Mouse (Mus musculus): ENCODE measurements around the gene Gm10282. TPM values are rescaled to one million over a fixed set of nuclear protein-coding genes. Genes with fewer than 3 reads are reported as not detected.

Gm10282 gene
- polyA plus RNA-seq, 1 experiment from 2014 or later: 31.5 TPM

GRCm38 (mm10) chr8:72337034-72337433, 32.0 kb upstream of the Gm10282 start:
- Histone ChIP-seq H3K4me3 (no peak overlapping the region), H3K36me3 (peaks cover 63% of the 10 kb centered on the region), H3K9me3 (no peaks in the 10 kb centered on the region), H3K27me3 (ENCODE audit: insufficient read depth, poor library complexity, severe bottlenecking) (no peaks in the 10 kb centered on the region), H3K27ac (no peak overlapping the region), H3K4me1 (replicated peaks) (peaks cover 8% of the 10 kb centered on the region)
- no peak for DNase-seq (ENCODE audit: low spot score)

GRCm38 (mm10) chr8:72336273-72336672, 31.2 kb upstream of the Gm10282 start:
- DNase-seq (ENCODE audit: low spot score): no peak
- no peak overlapping the region for H3K27ac ChIP-seq
- no peak overlapping the region for H3K4me3 ChIP-seq
- H3K4me1 ChIP-seq (replicated peaks): peaks cover 8% of the 10 kb centered on the region
- H3K9me3 ChIP-seq: no peaks in the 10 kb centered on the region
- H3K36me3 ChIP-seq: peaks cover 55% of the 10 kb centered on the region
- WGBS: 77% methylated on average over 2 of the region's 2 CpGs
- H3K27me3 ChIP-seq (ENCODE audit: insufficient read depth, poor library complexity, severe bottlenecking): no peaks in the 10 kb centered on the region

- Histone ChIP-seq H3K27me3 (ENCODE audit: insufficient read depth, poor library complexity, severe bottlenecking) (no peaks in the 10 kb centered on the region), H3K9me3 (no peaks in the 10 kb centered on the region), H3K27ac (no peak overlapping the region), H3K4me3 (no peak overlapping the region), H3K4me1 (replicated peaks) (peaks cover 8% of the 10 kb centered on the region), H3K36me3 (peaks cover 34% of the 10 kb centered on the region)
- no peak for DNase-seq (ENCODE audit: low spot score)
- 76% methylated on average over 4 of the region's 4 CpGs for WGBS
Measured at GRCm38 (mm10) chr8:72334144-72334641, 29.1 kb upstream of the Gm10282 start.

GRCm38 (mm10) chr8:72333429-72334143, 28.5 kb upstream of the Gm10282 start:
- Histone ChIP-seq H3K4me1 (replicated peaks) (peaks cover 8% of the 10 kb centered on the region), H3K9me3 (no peaks in the 10 kb centered on the region), H3K4me3 (no peak overlapping the region), H3K27ac (no peak overlapping the region), H3K36me3 (peaks cover 28% of the 10 kb centered on the region), H3K27me3 (ENCODE audit: insufficient read depth, poor library complexity, severe bottlenecking) (no peaks in the 10 kb centered on the region)
- 47% methylated on average over 3 of the region's 3 CpGs for WGBS
- no peak for DNase-seq (ENCODE audit: low spot score)

GRCm38 (mm10) chr8:72331631-72332030, 26.6 kb upstream of the Gm10282 start:
- Histone ChIP-seq H3K9me3 (no peaks in the 10 kb centered on the region), H3K4me3 (no peak overlapping the region), H3K27ac (no peak overlapping the region), H3K36me3 (peaks cover 11% of the 10 kb centered on the region), H3K4me1 (replicated peaks) (peaks cover 8% of the 10 kb centered on the region), H3K27me3 (ENCODE audit: insufficient read depth, poor library complexity, severe bottlenecking) (no peaks in the 10 kb centered on the region)
- WGBS: 96% methylated on average over 4 of the region's 4 CpGs
- DNase-seq (ENCODE audit: low spot score): no peak

- peaks cover 11% of the 10 kb centered on the region for H3K36me3 ChIP-seq
- no peaks in the 10 kb centered on the region for H3K9me3 ChIP-seq
- no peaks in the 10 kb centered on the region for H3K27me3 ChIP-seq (ENCODE audit: insufficient read depth, poor library complexity, severe bottlenecking)
- WGBS: 90% methylated on average over 6 of the region's 6 CpGs
- no peak overlapping the region for H3K27ac ChIP-seq
- no peak overlapping the region for H3K4me3 ChIP-seq
- peaks cover 8% of the 10 kb centered on the region for H3K4me1 ChIP-seq (replicated peaks)
- DNase-seq (ENCODE audit: low spot score): no peak
Measured at GRCm38 (mm10) chr8:72330806-72331516, 25.9 kb upstream of the Gm10282 start.

- Histone ChIP-seq H3K27me3 (ENCODE audit: insufficient read depth, poor library complexity, severe bottlenecking) (0 out of 2 replicates have a peak, but pooled peaks cover 6% of the 10 kb centered on the region), H3K9me3 (no peaks in the 10 kb centered on the region), H3K27ac (no peak overlapping the region), H3K4me1 (replicated peaks) (peaks cover 8% of the 10 kb centered on the region), H3K4me3 (no peak overlapping the region), H3K36me3 (no peaks in the 10 kb centered on the region)
- no peak for DNase-seq (ENCODE audit: low spot score)
- 88% methylated on average over 3 of the region's 3 CpGs for WGBS
Measured at GRCm38 (mm10) chr8:72329116-72329515, 24.1 kb upstream of the Gm10282 start.

- Histone ChIP-seq H3K27ac (no peak overlapping the region), H3K27me3 (ENCODE audit: insufficient read depth, poor library complexity, severe bottlenecking) (peaks cover 46% of the 10 kb centered on the region), H3K4me3 (no peak overlapping the region), H3K36me3 (no peaks in the 10 kb centered on the region), H3K9me3 (no peaks in the 10 kb centered on the region), H3K4me1 (replicated peaks) (peaks cover 10% of the 10 kb centered on the region)
- DNase-seq (ENCODE audit: low spot score): no peak
- WGBS: 86% methylated on average over 2 of the region's 2 CpGs
Measured at GRCm38 (mm10) chr8:72324708-72325107, 19.6 kb upstream of the Gm10282 start.

GRCm38 (mm10) chr8:72324036-72324706, 19.1 kb upstream of the Gm10282 start:
- Histone ChIP-seq H3K36me3 (no peaks in the 10 kb centered on the region), H3K4me1 (replicated peaks) (peaks cover 15% of the 10 kb centered on the region), H3K27ac (no peak overlapping the region), H3K27me3 (ENCODE audit: insufficient read depth, poor library complexity, severe bottlenecking) (peaks cover 52% of the 10 kb centered on the region), H3K9me3 (no peaks in the 10 kb centered on the region), H3K4me3 (no peak overlapping the region)
- no peak for DNase-seq (ENCODE audit: low spot score)
- WGBS: 85% methylated on average over 10 of the region's 10 CpGs

- no peak for DNase-seq (ENCODE audit: low spot score)
- H3K27me3 ChIP-seq (ENCODE audit: insufficient read depth, poor library complexity, severe bottlenecking): peaks cover 57% of the 10 kb centered on the region
- WGBS: 74% methylated on average over 6 of the region's 6 CpGs
- H3K9me3 ChIP-seq: no peaks in the 10 kb centered on the region
- H3K4me1 ChIP-seq (replicated peaks): peaks cover 25% of the 10 kb centered on the region
- H3K4me3 ChIP-seq: no peak overlapping the region
- H3K27ac ChIP-seq: no peak overlapping the region
- H3K36me3 ChIP-seq: no peaks in the 10 kb centered on the region
Measured at GRCm38 (mm10) chr8:72323131-72323725, 18.2 kb upstream of the Gm10282 start.

GRCm38 (mm10) chr8:72322471-72322889, 17.4 kb upstream of the Gm10282 start:
- no peak overlapping the region for H3K4me3 ChIP-seq
- H3K27me3 ChIP-seq (ENCODE audit: insufficient read depth, poor library complexity, severe bottlenecking): peaks cover 63% of the 10 kb centered on the region
- H3K36me3 ChIP-seq: no peaks in the 10 kb centered on the region
- H3K4me1 ChIP-seq (replicated peaks): peaks cover 31% of the 10 kb centered on the region
- 77% methylated on average over 7 of the region's 7 CpGs for WGBS
- no peak overlapping the region for H3K27ac ChIP-seq
- no peaks in the 10 kb centered on the region for H3K9me3 ChIP-seq
- DNase-seq (ENCODE audit: low spot score): no peak

GRCm38 (mm10) chr8:72321635-72322441, 16.8 kb upstream of the Gm10282 start:
- no peak for DNase-seq (ENCODE audit: low spot score)
- 90% methylated on average over 20 of the region's 20 CpGs for WGBS
- H3K27me3 ChIP-seq (ENCODE audit: insufficient read depth, poor library complexity, severe bottlenecking): peaks cover 64% of the 10 kb centered on the region
- peaks cover 32% of the 10 kb centered on the region for H3K4me1 ChIP-seq (replicated peaks)
- no peaks in the 10 kb centered on the region for H3K9me3 ChIP-seq
- no peak overlapping the region for H3K27ac ChIP-seq
- H3K36me3 ChIP-seq: no peaks in the 10 kb centered on the region
- no peak overlapping the region for H3K4me3 ChIP-seq

Data from hindbrain, embryonic 10.5 days (tissue).